Mouse (Mus musculus): ENCODE data around the gene Arvcf. TPM values are rescaled to one million over a fixed set of nuclear protein-coding genes. Genes with fewer than 3 reads are reported as not detected.

Arvcf gene
- total and polyA plus RNA-seq, 2 experiments from 2014 or later: 22.5 to 62.1 TPM

DNA sequence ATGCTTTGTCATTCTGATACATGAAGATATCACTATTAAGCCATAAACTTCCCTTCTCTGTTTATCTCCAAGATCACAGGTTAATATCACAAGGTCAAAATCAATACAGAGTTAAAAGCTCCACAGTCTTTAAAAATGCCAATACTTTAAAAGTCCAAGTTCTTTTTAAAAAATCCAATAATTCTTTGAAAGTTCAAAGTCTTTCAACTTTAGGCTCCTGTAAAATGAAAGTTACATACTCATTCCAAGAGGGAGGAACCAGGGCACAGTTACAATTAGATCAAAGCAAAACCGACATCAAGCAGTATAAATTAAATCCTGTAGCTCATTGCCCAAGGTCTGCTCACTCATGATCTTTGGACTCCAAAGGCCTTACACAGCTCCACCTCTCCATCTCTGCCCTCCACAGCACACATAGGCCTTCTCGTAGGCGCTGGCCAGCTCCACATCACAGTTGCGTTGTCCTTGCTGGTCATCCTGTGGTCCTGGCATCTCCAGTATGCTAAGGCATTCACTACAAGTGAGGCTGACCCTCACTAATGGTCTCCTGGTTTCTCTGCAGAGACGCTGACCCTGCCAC lies 85.4 kb downstream of the Arvcf start:
- ATAC-seq (ENCODE audit: insufficient read depth, low read depth): no peak
- no peak overlapping the region for H3K4me3 ChIP-seq (ENCODE audit: low read depth, low read length)

DNA sequence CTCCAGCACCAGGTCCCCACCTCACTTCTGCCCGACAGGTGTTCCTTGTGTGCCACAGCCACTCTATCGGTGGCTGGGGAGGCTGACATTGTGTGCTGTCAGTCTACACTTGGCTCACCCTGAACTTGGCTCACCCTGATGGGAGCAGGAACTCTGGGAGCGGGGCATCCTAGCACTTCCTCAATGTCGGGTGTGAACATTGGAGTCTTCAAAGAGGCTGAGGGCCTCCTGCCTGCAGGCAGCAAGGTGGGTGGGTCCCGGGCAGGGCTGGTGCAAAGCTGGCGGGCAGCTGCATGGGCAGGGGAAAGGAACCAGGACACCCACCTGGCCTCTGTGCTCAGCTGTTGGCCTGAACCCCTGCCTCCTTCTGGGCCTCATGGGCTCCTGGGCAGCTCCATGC lies 88.1 kb downstream of the Arvcf start:
- no peak for DNase-seq (ENCODE audit: low spot score)
- Histone ChIP-seq H3K36me3 (replicated peaks; ENCODE audit: control insufficient read depth, insufficient read depth, low read length) (peaks cover 25% of the 10 kb centered on the region), H3K9ac (replicated peaks; ENCODE audit: low read depth, low read length) (no peak overlapping the region), H3K27ac (ENCODE audit: low read depth) (no peak overlapping the region), H3K4me1 (ENCODE audit: control insufficient read depth, insufficient read depth) (no peaks in the 10 kb centered on the region), H3K4me2 (ENCODE audit: low read depth, low read length) (no peak overlapping the region), H3K4me3 (ENCODE audit: low read depth, low read length) (no peak overlapping the region), H3K27me3 (ENCODE audit: control insufficient read depth, insufficient read depth, low read length) (no peaks in the 10 kb centered on the region), H3K9me3 (replicated peaks; ENCODE audit: control insufficient read depth, low read length) (no peaks in the 10 kb centered on the region)
- no peak for TF ChIP-seq CTCF (IDR thresholded peaks at IDR 0.05; ENCODE audit: low read depth)
- no peak for TF ChIP-seq EP300 (IDR thresholded peaks at IDR 0.05; ENCODE audit: low read depth)
- 82% methylated on average over 6 of the region's 6 CpGs for WGBS
- ATAC-seq (ENCODE audit: insufficient read depth, low read depth): no peak

More for the DNA sequence above, 85.4 kb downstream of the Arvcf start:
- Histone ChIP-seq H3K4me1 (ENCODE audit: control insufficient read depth, insufficient read depth) (no peaks in the 10 kb centered on the region), H3K9ac (replicated peaks; ENCODE audit: low read depth, low read length) (no peak overlapping the region), H3K27ac (ENCODE audit: low read depth) (no peak overlapping the region), H3K36me3 (replicated peaks; ENCODE audit: control insufficient read depth, insufficient read depth, low read length) (peaks cover 17% of the 10 kb centered on the region), H3K9me3 (replicated peaks; ENCODE audit: control insufficient read depth, low read length) (no peaks in the 10 kb centered on the region), H3K4me2 (ENCODE audit: low read depth, low read length) (no peak overlapping the region), H3K27me3 (ENCODE audit: control insufficient read depth, insufficient read depth, low read length) (no peaks in the 10 kb centered on the region)
- no peak for DNase-seq (ENCODE audit: low spot score)
- no peak for TF ChIP-seq CTCF (IDR thresholded peaks at IDR 0.05; ENCODE audit: low read depth)
- TF ChIP-seq EP300 (IDR thresholded peaks at IDR 0.05; ENCODE audit: low read depth): no peak
- WGBS: 95% methylated on average over 5 of the region's 5 CpGs

DNA sequence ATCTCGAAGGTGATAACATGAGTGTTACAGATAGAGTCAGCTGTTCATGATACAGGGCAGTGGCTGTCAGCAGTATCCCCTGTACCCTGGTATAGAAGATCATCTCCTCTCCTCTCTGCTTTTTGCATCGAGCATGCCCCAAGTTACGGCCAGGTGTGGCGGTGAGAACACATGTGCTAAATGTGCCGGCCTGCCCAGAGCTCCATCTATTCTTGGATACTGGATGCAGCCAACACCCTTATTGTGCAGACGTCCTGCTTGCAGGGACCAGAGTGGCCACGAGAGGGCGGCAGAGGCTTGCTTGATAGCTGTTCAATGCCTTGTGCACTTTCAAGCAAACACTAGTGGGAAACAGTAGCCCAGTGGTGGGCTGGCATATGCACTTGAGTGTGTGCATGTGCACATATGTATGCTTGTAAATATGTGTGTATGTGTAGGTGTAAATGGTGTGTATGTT lies 95.4 kb downstream of the Arvcf start:
- Histone ChIP-seq H3K36me3 (replicated peaks; ENCODE audit: control insufficient read depth, insufficient read depth, low read length) (peaks cover 30% of the 10 kb centered on the region), H3K4me2 (ENCODE audit: low read depth, low read length) (no peak overlapping the region), H3K27me3 (ENCODE audit: control insufficient read depth, insufficient read depth, low read length) (no peaks in the 10 kb centered on the region), H3K9me3 (replicated peaks; ENCODE audit: control insufficient read depth, low read length) (no peaks in the 10 kb centered on the region), H3K27ac (ENCODE audit: low read depth) (no peak overlapping the region), H3K9ac (replicated peaks; ENCODE audit: low read depth, low read length) (no peak overlapping the region), H3K4me1 (ENCODE audit: control insufficient read depth, insufficient read depth) (no peaks in the 10 kb centered on the region), H3K4me3 (ENCODE audit: low read depth, low read length) (no peak overlapping the region)
- peak; percentile 88 for ATAC-seq (ENCODE audit: insufficient read depth, low read depth)
- TF ChIP-seq EP300 (IDR thresholded peaks at IDR 0.05; ENCODE audit: low read depth) (no peak), CTCF (IDR thresholded peaks at IDR 0.05; ENCODE audit: low read depth) (peak; percentile 100)
- 11% methylated on average over 8 of the region's 8 CpGs for WGBS
- peak; percentile 65 for DNase-seq (ENCODE audit: low spot score)

DNA sequence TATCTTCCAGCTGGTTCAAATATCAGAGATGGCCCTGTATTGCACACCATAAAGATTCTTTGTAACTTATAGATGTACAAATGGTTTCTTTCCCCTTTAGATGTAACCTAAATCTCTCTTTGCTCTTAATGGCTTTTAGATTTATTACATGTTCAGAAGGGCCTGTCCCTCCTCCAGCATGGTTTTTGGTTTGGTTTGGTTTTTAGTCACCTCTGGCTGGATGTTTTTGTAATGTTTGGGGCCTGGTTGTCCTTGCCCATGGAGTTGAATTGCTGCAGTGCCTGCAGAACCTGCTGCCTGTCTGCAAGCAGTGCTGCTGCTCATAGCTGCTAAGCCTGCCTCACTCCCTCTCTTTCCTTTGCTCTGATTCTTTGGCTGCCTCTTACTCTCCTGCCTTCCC lies 99.3 kb downstream of the Arvcf start:
- Histone ChIP-seq H3K4me3 (ENCODE audit: low read depth, low read length) (no peak overlapping the region), H3K27ac (ENCODE audit: low read depth) (no peak overlapping the region), H3K4me1 (ENCODE audit: control insufficient read depth, insufficient read depth) (no peaks in the 10 kb centered on the region), H3K27me3 (ENCODE audit: control insufficient read depth, insufficient read depth, low read length) (no peaks in the 10 kb centered on the region), H3K4me2 (ENCODE audit: low read depth, low read length) (no peak overlapping the region), H3K36me3 (replicated peaks; ENCODE audit: control insufficient read depth, insufficient read depth, low read length) (peaks cover 23% of the 10 kb centered on the region), H3K9me3 (replicated peaks; ENCODE audit: control insufficient read depth, low read length) (no peaks in the 10 kb centered on the region), H3K9ac (replicated peaks; ENCODE audit: low read depth, low read length) (no peak overlapping the region)
- DNase-seq (ENCODE audit: low spot score): no peak
- TF ChIP-seq EP300 (IDR thresholded peaks at IDR 0.05; ENCODE audit: low read depth): no peak
- TF ChIP-seq CTCF (IDR thresholded peaks at IDR 0.05; ENCODE audit: low read depth): no peak
- ATAC-seq (ENCODE audit: insufficient read depth, low read depth): no peak

DNA sequence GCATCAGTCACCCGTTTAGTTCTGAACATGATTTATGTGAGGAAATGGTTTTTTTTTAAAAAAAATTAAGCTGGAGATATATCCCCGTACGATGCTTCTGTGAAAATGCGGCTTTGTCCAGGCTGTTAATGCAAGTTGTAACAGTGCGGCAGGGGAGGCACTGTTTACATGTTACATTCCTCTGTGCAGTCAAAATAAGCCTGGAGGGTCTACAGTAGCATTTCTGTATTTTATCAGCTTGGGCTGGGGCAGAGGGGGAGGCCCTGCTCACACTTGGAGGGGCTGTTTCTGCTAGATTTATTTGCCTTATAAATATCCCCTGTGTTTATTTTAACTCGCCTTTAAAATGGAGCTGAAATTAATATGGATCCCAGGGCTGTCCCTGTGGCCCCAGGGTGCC lies 100.1 kb downstream of the Arvcf start:
- H3K4me2 ChIP-seq (ENCODE audit: low read depth, low read length): no peak overlapping the region
- TF ChIP-seq EP300 (IDR thresholded peaks at IDR 0.05; ENCODE audit: low read depth): no peak
- no peak for TF ChIP-seq CTCF (IDR thresholded peaks at IDR 0.05; ENCODE audit: low read depth)
- H3K9me3 ChIP-seq (replicated peaks; ENCODE audit: control insufficient read depth, low read length): no peaks in the 10 kb centered on the region
- H3K9ac ChIP-seq (replicated peaks; ENCODE audit: low read depth, low read length): no peak overlapping the region
- ATAC-seq (ENCODE audit: insufficient read depth, low read depth): no peak
- peaks cover 20% of the 10 kb centered on the region for H3K36me3 ChIP-seq (replicated peaks; ENCODE audit: control insufficient read depth, insufficient read depth, low read length)
- no peaks in the 10 kb centered on the region for H3K4me1 ChIP-seq (ENCODE audit: control insufficient read depth, insufficient read depth)
- no peaks in the 10 kb centered on the region for H3K27me3 ChIP-seq (ENCODE audit: control insufficient read depth, insufficient read depth, low read length)
- no peak for DNase-seq (ENCODE audit: low spot score)
- H3K4me3 ChIP-seq (ENCODE audit: low read depth, low read length): no peak overlapping the region
- WGBS: 80% methylated on average over 6 of the region's 6 CpGs
- H3K27ac ChIP-seq (ENCODE audit: low read depth): no peak overlapping the region

DNA sequence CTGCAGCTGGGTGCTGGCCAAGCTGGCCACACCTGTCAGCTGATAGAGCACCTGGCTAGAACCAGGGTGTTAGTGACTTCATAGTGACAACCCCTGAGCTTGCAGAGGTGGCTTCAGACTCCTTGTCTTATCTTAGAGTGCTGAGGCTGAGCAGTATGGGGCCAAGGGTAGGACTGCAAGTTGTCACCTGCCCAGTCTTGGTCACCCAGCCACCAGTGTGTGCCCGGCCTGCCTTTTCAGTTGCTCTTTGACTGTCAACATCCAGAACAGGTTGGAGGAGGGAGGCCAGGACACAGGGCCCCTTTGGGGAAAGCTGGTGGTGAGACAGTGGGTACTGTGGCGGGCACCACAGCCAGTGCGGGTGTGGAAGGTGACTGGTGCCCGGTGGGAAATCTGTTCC lies 101.0 kb downstream of the Arvcf start:
- no peak overlapping the region for H3K27ac ChIP-seq (ENCODE audit: low read depth)
- H3K4me2 ChIP-seq (ENCODE audit: low read depth, low read length): no peak overlapping the region
- H3K4me1 ChIP-seq (ENCODE audit: control insufficient read depth, insufficient read depth): no peaks in the 10 kb centered on the region
- no peak overlapping the region for H3K4me3 ChIP-seq (ENCODE audit: low read depth, low read length)
- peaks cover 20% of the 10 kb centered on the region for H3K36me3 ChIP-seq (replicated peaks; ENCODE audit: control insufficient read depth, insufficient read depth, low read length)
- H3K9ac ChIP-seq (replicated peaks; ENCODE audit: low read depth, low read length): no peak overlapping the region
- TF ChIP-seq CTCF (IDR thresholded peaks at IDR 0.05; ENCODE audit: low read depth) (no peak), EP300 (IDR thresholded peaks at IDR 0.05; ENCODE audit: low read depth) (no peak)
- H3K27me3 ChIP-seq (ENCODE audit: control insufficient read depth, insufficient read depth, low read length): no peaks in the 10 kb centered on the region
- no peak for DNase-seq (ENCODE audit: low spot score)
- 94% methylated on average over 4 of the region's 4 CpGs for WGBS
- no peak for ATAC-seq (ENCODE audit: insufficient read depth, low read depth)
- no peaks in the 10 kb centered on the region for H3K9me3 ChIP-seq (replicated peaks; ENCODE audit: control insufficient read depth, low read length)
